Mouse (Mus musculus) embryonic facial prominence, embryonic 11.5 days (tissue): ENCODE data around the gene Gm20538. TPM values are rescaled to one million over a fixed set of nuclear protein-coding genes. Genes with fewer than 3 reads are reported as not detected.

Experiments used
- ATAC-seq: fragments of 200-750 bp; cut with Nextera tagmentation; replicated peaks from 2 replicates; pipeline ENCODE4 v1.8.0; 2017; ENCODE audit warnings: low read depth; ENCODE audit not compliant: insufficient number of reproducible peaks, low FRiP score, low TSS enrichment
- DNase-seq: peaks from one replicate; pipeline ENCODE4 v3.0.0-alpha.2; 2015; ENCODE audit warnings: low spot score
- H3K27ac ChIP-seq: fragments of 300-500 bp; sonication (generic); replicated peaks from 2 replicates; pipeline ENCODE4 v1.5.1; 2014; ENCODE audit warnings: mild to moderate bottlenecking, low read depth, low read length, control low read depth
- H3K27me3 ChIP-seq: fragments of 300-500 bp; sonication (generic); 2 replicates; pipeline ENCODE4 v1.6.1; 2014; ENCODE audit warnings: mild to moderate bottlenecking, low read length, moderate library complexity, mixed read lengths; ENCODE audit not compliant: control insufficient read depth, insufficient read depth
- H3K36me3 ChIP-seq: fragments of 300-500 bp; sonication (generic); replicated peaks from 2 replicates; pipeline ENCODE4 v1.6.1; 2014; ENCODE audit warnings: low read depth, mild to moderate bottlenecking, low read length, moderate library complexity, mixed read lengths; ENCODE audit not compliant: control insufficient read depth, insufficient read depth
- H3K4me1 ChIP-seq: fragments of 300-500 bp; sonication (generic); 2 replicates; pipeline ENCODE4 v1.6.1; 2014; ENCODE audit warnings: low read length, mixed read lengths; ENCODE audit not compliant: control insufficient read depth, insufficient read depth
- H3K4me2 ChIP-seq: fragments of 300-500 bp; sonication (generic); 2 replicates; pipeline ENCODE4 v1.6.1; 2014; ENCODE audit warnings: low read depth, mild to moderate bottlenecking, control low read depth, low read length, moderate library complexity
- H3K4me3 ChIP-seq: fragments of 300-500 bp; sonication (generic); 2 replicates; pipeline ENCODE4 v1.5.1; 2014; ENCODE audit warnings: low read depth, low read length, control low read depth
- H3K9ac ChIP-seq: fragments of 300-500 bp; sonication (generic); replicated peaks from 2 replicates; pipeline ENCODE4 v1.6.1; 2014; ENCODE audit warnings: mild to moderate bottlenecking, control low read depth, low read length
- H3K9me3 ChIP-seq: fragments of 300-500 bp; sonication (generic); replicated peaks from 2 replicates; pipeline ENCODE4 v1.6.1; 2016; ENCODE audit warnings: mild to moderate bottlenecking, low read length, inconsistent platforms, mixed read lengths; ENCODE audit not compliant: control insufficient read depth
- WGBS: fragments of 180-500 bp; shearing (Covaris S2); extraction: QIAGEN DNeasy Blood & Tissue Kit; methylation state at CpG from one replicate; pipeline ENCODE4 v1.1.7; 2014; 5-methylcytosine and 5-hydroxymethylcytosine counted together
- polyA plus RNA-seq: library from polyadenylated mRNA; unstranded; fragments of >200 nt; fragmentation: Nextera tagmentation; extraction: Ambion mirVana; gene quantifications from 2 replicates; pipeline ENCODE4 v1.2.1, GENCODE M21; 2014

The Gm20538 gene
- polyA plus RNA-seq, 1 experiment from 2014 or later = not detected

- ATAC-seq = no peak
- 34% methylated on average over 7 of the region's 7 CpGs for WGBS
These were observed 33.5 kb downstream of the Gm20538 start for GRCm38 (mm10) chr19:44519152-44519551.

GRCm38 (mm10) chr19:44517996-44518768 lies 34.4 kb downstream of the Gm20538 start:
- H3K4me1 ChIP-seq = peaks cover 3% of the 10 kb centered on the region; the same call in 1 of the 2 replicates
- H3K4me3 ChIP-seq = no peak overlapping the region
- H3K27ac ChIP-seq = no peak overlapping the region
- no peaks in the 10 kb centered on the region for H3K36me3 ChIP-seq
- no peak overlapping the region for H3K4me2 ChIP-seq
- DNase-seq (no peak), ATAC-seq (no peak)
- no peaks in the 10 kb centered on the region for H3K9me3 ChIP-seq
- 47% methylated on average over 12 of the region's 12 CpGs for WGBS
- no peak overlapping the region for H3K9ac ChIP-seq
- peaks cover 39% of the 10 kb centered on the region for H3K27me3 ChIP-seq

More at GRCm38 (mm10) chr19:44519152-44519551, 33.5 kb downstream of the Gm20538 start:
- Histone ChIP-seq H3K4me1 (peaks cover 3% of the 10 kb centered on the region; the same call in 1 of the 2 replicates), H3K27ac (no peak overlapping the region), H3K9me3 (no peaks in the 10 kb centered on the region), H3K9ac (no peak overlapping the region), H3K36me3 (no peaks in the 10 kb centered on the region), H3K4me3 (no peak overlapping the region), H3K27me3 (peaks cover 30% of the 10 kb centered on the region), H3K4me2 (no peak overlapping the region)
- DNase-seq = no peak

GRCm38 (mm10) chr19:44515769-44516168 lies 36.9 kb downstream of the Gm20538 start:
- DNase-seq = no peak
- H3K4me3 ChIP-seq = no peak overlapping the region
- no peaks in the 10 kb centered on the region for H3K36me3 ChIP-seq
- H3K27me3 ChIP-seq = peaks cover 62% of the 10 kb centered on the region
- no peak overlapping the region for H3K27ac ChIP-seq
- no peak overlapping the region for H3K9ac ChIP-seq
- no peak for ATAC-seq
- H3K4me1 ChIP-seq = peaks cover 10% of the 10 kb centered on the region
- no peak overlapping the region for H3K4me2 ChIP-seq
- 38% methylated on average over 6 of the region's 6 CpGs for WGBS
- no peaks in the 10 kb centered on the region for H3K9me3 ChIP-seq

- ATAC-seq = peak; percentile 64
These were observed 37.8 kb downstream of the Gm20538 start for GRCm38 (mm10) chr19:44514521-44515451.

GRCm38 (mm10) chr19:44513921-44514482 lies 38.6 kb downstream of the Gm20538 start:
- no peak overlapping the region for H3K4me3 ChIP-seq
- H3K27me3 ChIP-seq = peaks cover 75% of the 10 kb centered on the region
- H3K9ac ChIP-seq = no peak overlapping the region
- DNase-seq (no peak), ATAC-seq (no peak)
- no peak overlapping the region for H3K27ac ChIP-seq
- H3K4me2 ChIP-seq = no peak overlapping the region
- 15% methylated on average over 7 of the region's 7 CpGs for WGBS
- no peaks in the 10 kb centered on the region for H3K9me3 ChIP-seq
- H3K36me3 ChIP-seq = no peaks in the 10 kb centered on the region
- peaks cover 10% of the 10 kb centered on the region for H3K4me1 ChIP-seq

More at GRCm38 (mm10) chr19:44514521-44515451, 37.8 kb downstream of the Gm20538 start:
- Histone ChIP-seq H3K27ac (no peak overlapping the region), H3K36me3 (no peaks in the 10 kb centered on the region), H3K4me3 (no peak overlapping the region), H3K4me1 (peaks cover 10% of the 10 kb centered on the region), H3K9ac (no peak overlapping the region), H3K27me3 (peaks cover 70% of the 10 kb centered on the region), H3K4me2 (no peak overlapping the region), H3K9me3 (no peaks in the 10 kb centered on the region)
- DNase-seq = peak; percentile 60
- 7% methylated on average over 14 of the region's 14 CpGs for WGBS

GRCm38 (mm10) chr19:44513054-44513833 lies 39.4 kb downstream of the Gm20538 start:
- H3K4me2 ChIP-seq = no peak overlapping the region
- no peak overlapping the region for H3K4me3 ChIP-seq
- no peak overlapping the region for H3K27ac ChIP-seq
- no peak overlapping the region for H3K9ac ChIP-seq
- no peaks in the 10 kb centered on the region for H3K36me3 ChIP-seq
- H3K27me3 ChIP-seq = peaks cover 75% of the 10 kb centered on the region
- peaks cover 10% of the 10 kb centered on the region for H3K4me1 ChIP-seq
- no peaks in the 10 kb centered on the region for H3K9me3 ChIP-seq
- ATAC-seq (no peak), DNase-seq (no peak)
- 9% methylated on average over 11 of the region's 11 CpGs for WGBS

GRCm38 (mm10) chr19:44512601-44513000 lies 40.0 kb downstream of the Gm20538 start:
- Histone ChIP-seq H3K27me3 (peaks cover 69% of the 10 kb centered on the region), H3K4me1 (peaks cover 10% of the 10 kb centered on the region), H3K9ac (no peak overlapping the region), H3K36me3 (no peaks in the 10 kb centered on the region), H3K9me3 (no peaks in the 10 kb centered on the region), H3K4me3 (no peak overlapping the region), H3K4me2 (no peak overlapping the region), H3K27ac (no peak overlapping the region)
- no peak for ATAC-seq
- no peak for DNase-seq
- 19% methylated on average over 5 of the region's 5 CpGs for WGBS
